Mouse (Mus musculus) midbrain, embryonic 14.5 days (tissue): ENCODE data around the gene Slc2a6. TPM values are rescaled to one million over a fixed set of nuclear protein-coding genes. Genes with fewer than 3 reads are reported as not detected.
A peak's percentile ranks its signal among the peaks of the same experiment; 100 is the strongest.

ENCODE experiments used
- ATAC-seq: fragments of 200-750 bp; cut with Nextera tagmentation; 2 replicates; pipeline ENCODE4 v1.8.0; 2017; ENCODE audit warnings: moderate number of reproducible peaks, moderate library complexity; ENCODE audit not compliant: low FRiP score, low TSS enrichment
- DNase-seq: peaks from one replicate; pipeline ENCODE4 v3.0.0-alpha.2; 2015
- H3K27ac ChIP-seq: fragments of 300-500 bp; sonication (generic); replicated peaks from 2 replicates; pipeline ENCODE4 v1.5.1; 2014; ENCODE audit warnings: mild to moderate bottlenecking, low read depth, low read length, moderate library complexity
- H3K27me3 ChIP-seq: fragments of 300-500 bp; sonication (generic); 2 replicates; pipeline ENCODE4 v1.6.1; 2014; ENCODE audit warnings: low read length, control low read depth, mixed read lengths; ENCODE audit not compliant: control insufficient read depth, insufficient read depth
- H3K36me3 ChIP-seq: fragments of 300-500 bp; sonication (generic); 2 replicates; pipeline ENCODE4 v1.6.1; 2014; ENCODE audit warnings: low read length, control low read depth; ENCODE audit not compliant: control insufficient read depth, insufficient read depth
- H3K4me1 ChIP-seq: fragments of 300-500 bp; sonication (generic); 2 replicates; pipeline ENCODE4 v1.6.1; 2014; ENCODE audit warnings: mild to moderate bottlenecking, antibody characterized with exemption, low read length, control low read depth; ENCODE audit not compliant: control insufficient read depth, insufficient read depth
- H3K4me2 ChIP-seq: fragments of 300-500 bp; sonication (generic); 2 replicates; pipeline ENCODE4 v1.6.1; 2014; ENCODE audit warnings: mild to moderate bottlenecking, low read length, moderate library complexity
- H3K4me3 ChIP-seq: fragments of 300-500 bp; sonication (generic); replicated peaks from 2 replicates; pipeline ENCODE4 v1.5.1; 2014; ENCODE audit warnings: low read depth, low read length
- H3K9ac ChIP-seq: fragments of 300-500 bp; sonication (generic); replicated peaks from 2 replicates; pipeline ENCODE4 v1.6.1; 2014; ENCODE audit warnings: mild to moderate bottlenecking, low read length, moderate library complexity
- H3K9me3 ChIP-seq: fragments of 300-500 bp; sonication (generic); 2 replicates; pipeline ENCODE4 v1.6.1; 2016; ENCODE audit warnings: low read length, control low read depth, mixed read lengths; ENCODE audit not compliant: control insufficient read depth
- WGBS: fragments of 180-500 bp; shearing (Covaris S2); extraction: QIAGEN DNeasy Blood & Tissue Kit; methylation state at CpG from one replicate; pipeline ENCODE4 v1.1.7; 2014; 5-methylcytosine and 5-hydroxymethylcytosine counted together
- polyA plus RNA-seq: library from polyadenylated mRNA; unstranded; fragments of >200 nt; fragmentation: Nextera tagmentation; extraction: Ambion mirVana; gene quantifications from 2 replicates; pipeline ENCODE4 v1.2.1, GENCODE M21; 2014

Gene Slc2a6
- polyA plus RNA-seq, result 4.3 and 4.9 TPM in 2 replicates

DNA sequence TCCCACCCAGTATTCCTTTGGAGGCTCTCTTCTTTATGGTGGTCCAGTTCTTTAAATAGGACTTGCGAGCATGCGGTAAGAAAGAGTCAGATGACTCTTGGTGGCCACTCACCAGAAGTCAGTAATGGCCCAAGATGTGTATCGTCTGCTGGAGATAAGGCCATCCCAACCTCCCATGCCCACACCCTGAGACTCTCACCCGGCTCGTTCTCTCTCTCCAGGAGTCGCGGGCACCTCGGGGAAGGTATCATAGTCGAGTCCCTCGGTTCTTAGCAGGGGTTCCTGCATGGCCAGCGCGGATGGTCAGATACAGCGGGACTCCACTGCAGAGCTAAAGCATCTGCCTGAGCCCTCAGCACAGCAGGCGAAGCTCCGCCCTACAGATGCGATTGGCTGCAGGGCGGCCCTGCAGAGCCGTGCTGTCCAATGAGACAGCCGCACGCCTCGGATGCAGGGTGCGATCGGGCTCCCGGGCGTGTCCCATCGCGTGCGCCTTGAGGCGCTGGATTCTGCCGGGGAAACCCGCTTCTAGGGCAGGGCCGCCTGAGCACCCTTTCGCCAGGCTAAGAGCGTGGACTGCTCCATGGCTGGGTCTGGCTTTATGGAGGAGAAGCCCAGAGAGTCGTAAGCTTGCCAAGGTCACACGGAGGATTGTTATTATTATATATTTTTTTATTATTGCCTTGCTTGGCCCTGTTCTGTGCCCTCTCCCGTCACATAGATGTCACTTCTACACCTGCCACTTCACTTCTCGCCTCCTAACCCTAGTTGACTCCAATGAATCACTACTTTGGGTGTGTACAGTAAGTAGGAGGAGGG, at the start of gene Slc2a6:
Gene Slc2a6 (minus strand): TSS at position 381 of the 819 bp plus-strand sequence.
- H3K9ac ChIP-seq, result peak within 1 kb of the TSS; percentile 57
- H3K27me3 ChIP-seq, result no peaks in the 10 kb centered on the region; the same call in 1 of the 2 replicates
- H3K4me2 ChIP-seq, result peak within 1 kb of the TSS; percentile 74
- 2% methylated on average over 38 of the region's 38 CpGs for WGBS
- DNase-seq (peak; percentile 95), ATAC-seq (peak; percentile 98)
- H3K4me3 ChIP-seq, result peak within 1 kb of the TSS; percentile 38
- no peaks in the 10 kb centered on the region for H3K9me3 ChIP-seq
- H3K36me3 ChIP-seq, result no peaks in the 10 kb centered on the region
- H3K4me1 ChIP-seq, result peaks cover 9% of the 10 kb centered on the region; the same call in 1 of the 2 replicates
- H3K27ac ChIP-seq, result peak within 1 kb of the TSS; percentile 60

DNA sequence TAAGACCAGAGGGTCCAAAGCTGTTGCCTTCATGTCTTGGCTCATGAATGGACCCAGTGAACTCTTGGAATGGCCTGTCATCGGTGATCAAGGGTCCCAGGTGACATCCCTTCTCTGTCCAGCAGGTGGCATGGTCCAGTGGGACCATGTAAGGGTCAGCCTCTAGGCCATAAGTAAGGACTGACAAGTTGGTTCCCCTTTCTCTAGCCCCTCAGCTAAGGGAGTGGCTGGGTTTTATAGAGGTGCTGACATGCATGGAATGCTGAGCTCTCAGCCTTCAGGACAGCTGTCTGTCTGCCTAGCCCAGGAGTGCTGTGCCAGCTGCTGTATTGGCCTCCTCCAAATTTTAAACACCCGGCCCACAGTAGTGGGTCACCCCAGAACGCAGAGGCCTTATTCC, 47.7 kb upstream of the Slc2a6 start:
- H3K4me2 ChIP-seq, result no peak overlapping the region
- H3K4me1 ChIP-seq, result peaks cover 23% of the 10 kb centered on the region
- H3K4me3 ChIP-seq, result no peak overlapping the region
- no peak overlapping the region for H3K9ac ChIP-seq
- H3K27ac ChIP-seq, result no peak overlapping the region
- peak; percentile 49 for DNase-seq
- no peaks in the 10 kb centered on the region for H3K27me3 ChIP-seq
- WGBS, result 76% methylated on average over 3 of the region's 3 CpGs
- no peak for ATAC-seq
- no peaks in the 10 kb centered on the region for H3K36me3 ChIP-seq
- H3K9me3 ChIP-seq, result no peaks in the 10 kb centered on the region

DNA sequence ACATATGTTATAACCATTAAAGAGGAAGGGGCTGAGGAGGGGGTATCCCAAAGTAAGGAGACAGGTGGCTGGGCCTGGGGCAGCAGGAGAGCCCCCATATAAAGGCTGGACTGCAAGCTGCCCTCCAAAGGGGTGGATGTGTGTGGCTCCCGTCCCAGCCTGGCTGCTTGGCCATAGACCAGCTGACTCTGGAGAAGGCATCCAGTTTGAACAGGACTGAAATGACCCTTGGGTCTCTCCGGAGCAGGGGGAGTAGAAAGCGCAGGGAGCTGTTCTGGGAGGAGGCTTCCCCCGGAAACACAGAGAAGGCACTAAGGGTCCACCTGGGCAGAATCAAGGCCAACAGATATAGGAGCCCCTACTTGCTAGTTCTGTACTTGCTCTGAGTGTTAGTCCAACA, 47.0 kb upstream of the Slc2a6 start:
- H3K27me3 ChIP-seq, result no peaks in the 10 kb centered on the region
- no peak overlapping the region for H3K9ac ChIP-seq
- H3K36me3 ChIP-seq, result no peaks in the 10 kb centered on the region
- ATAC-seq (no peak), DNase-seq (no peak)
- no peak overlapping the region for H3K4me2 ChIP-seq
- WGBS, result 89% methylated on average over 4 of the region's 4 CpGs
- H3K4me3 ChIP-seq, result no peak overlapping the region
- no peak overlapping the region for H3K27ac ChIP-seq
- H3K9me3 ChIP-seq, result no peaks in the 10 kb centered on the region
- H3K4me1 ChIP-seq, result peaks cover 18% of the 10 kb centered on the region

DNA sequence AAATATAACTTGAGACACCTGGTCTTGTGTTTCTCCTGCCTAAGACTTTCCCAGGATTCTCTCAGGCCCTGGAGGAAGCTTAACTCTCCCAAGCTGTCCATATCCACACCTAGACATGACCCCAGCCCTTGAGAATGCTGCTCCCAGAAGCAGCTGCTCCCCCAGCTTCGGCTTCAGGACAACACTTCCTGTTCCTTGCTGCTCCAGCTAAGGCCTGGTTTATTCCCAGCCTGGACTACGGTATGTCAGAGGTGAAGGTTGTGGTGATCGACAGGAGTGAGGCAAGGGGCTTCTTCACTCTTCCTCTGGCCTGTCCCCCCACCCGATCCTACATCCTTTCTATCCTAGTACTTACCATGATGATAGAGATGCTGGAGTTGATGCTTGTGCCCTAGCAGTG, 45.6 kb upstream of the Slc2a6 start:
- no peaks in the 10 kb centered on the region for H3K9me3 ChIP-seq
- no peak for ATAC-seq
- H3K9ac ChIP-seq, result no peak overlapping the region
- 82% methylated on average over 4 of the region's 4 CpGs for WGBS
- peaks cover 4% of the 10 kb centered on the region; the same call in 1 of the 2 replicates for H3K4me1 ChIP-seq
- no peak overlapping the region for H3K4me2 ChIP-seq
- H3K27me3 ChIP-seq, result no peaks in the 10 kb centered on the region
- H3K4me3 ChIP-seq, result no peak overlapping the region
- no peak overlapping the region for H3K27ac ChIP-seq
- no peak for DNase-seq
- H3K36me3 ChIP-seq, result no peaks in the 10 kb centered on the region

DNA sequence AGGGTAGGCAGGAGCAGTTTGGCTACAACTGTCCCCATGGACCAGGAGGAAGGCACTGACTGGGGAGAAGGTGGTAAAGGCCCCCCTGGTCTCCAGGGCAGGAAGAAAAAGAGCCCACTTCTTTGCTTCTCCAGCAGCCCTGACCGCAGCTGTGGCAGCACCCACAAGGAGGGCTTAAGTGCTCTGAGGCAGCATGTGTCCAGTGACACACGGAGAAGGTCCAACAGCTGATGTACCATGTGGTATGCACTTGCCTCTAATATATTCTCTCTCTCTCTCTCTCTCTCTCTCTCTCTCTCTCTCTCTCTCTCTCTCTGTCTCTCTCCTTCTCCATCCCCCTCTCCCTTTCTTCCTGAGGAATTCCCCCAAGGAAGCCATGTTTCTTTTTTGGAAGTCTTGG, 44.2 kb upstream of the Slc2a6 start, which contains the start of gene Mymk:
Gene Mymk (minus strand): TSS at position 202 of the 400 bp plus-strand sequence.
- DNase-seq, result no peak
- H3K4me1 ChIP-seq, result no peaks in the 10 kb centered on the region
- no peak for ATAC-seq
- whole genome bisulfite sequencing, result 83% methylated on average over 2 of the region's 2 CpGs
- H3K27ac ChIP-seq, result no peak within 1 kb of the TSS
- no peak within 1 kb of the TSS for H3K9ac ChIP-seq
- no peaks in the 10 kb centered on the region for H3K27me3 ChIP-seq
- H3K9me3 ChIP-seq, result no peaks in the 10 kb centered on the region
- H3K36me3 ChIP-seq, result no peaks in the 10 kb centered on the region
- no peak within 1 kb of the TSS for H3K4me2 ChIP-seq
- H3K4me3 ChIP-seq, result no peak within 1 kb of the TSS

DNA sequence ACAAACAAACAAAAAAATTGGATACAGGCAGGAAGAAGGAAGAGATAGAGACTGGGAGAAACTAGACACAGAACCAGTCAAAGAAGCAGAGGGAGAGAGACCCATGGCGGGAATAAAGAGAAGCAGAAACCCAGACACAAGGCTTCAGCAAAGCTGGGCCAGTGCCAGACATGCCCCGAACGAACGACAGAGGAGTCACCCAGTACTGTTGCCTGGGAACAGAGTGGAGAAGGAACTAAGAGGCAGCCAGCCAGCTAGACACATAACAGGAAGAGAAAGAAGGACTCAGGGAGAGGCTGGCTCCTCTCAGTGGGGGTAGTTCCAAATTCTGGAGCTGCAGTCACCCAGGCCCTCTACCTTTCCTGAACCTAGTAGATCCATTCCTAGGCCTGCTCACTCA, 43.3 kb upstream of the Slc2a6 start:
- no peak for ATAC-seq
- H3K4me2 ChIP-seq, result no peak overlapping the region
- H3K27me3 ChIP-seq, result no peaks in the 10 kb centered on the region
- peak; percentile 78 for DNase-seq
- H3K9me3 ChIP-seq, result no peaks in the 10 kb centered on the region
- no peak overlapping the region for H3K27ac ChIP-seq
- no peaks in the 10 kb centered on the region for H3K4me1 ChIP-seq
- no peaks in the 10 kb centered on the region for H3K36me3 ChIP-seq
- no peak overlapping the region for H3K9ac ChIP-seq
- WGBS, result 50% methylated on average over 4 of the region's 4 CpGs
- no peak overlapping the region for H3K4me3 ChIP-seq

DNA sequence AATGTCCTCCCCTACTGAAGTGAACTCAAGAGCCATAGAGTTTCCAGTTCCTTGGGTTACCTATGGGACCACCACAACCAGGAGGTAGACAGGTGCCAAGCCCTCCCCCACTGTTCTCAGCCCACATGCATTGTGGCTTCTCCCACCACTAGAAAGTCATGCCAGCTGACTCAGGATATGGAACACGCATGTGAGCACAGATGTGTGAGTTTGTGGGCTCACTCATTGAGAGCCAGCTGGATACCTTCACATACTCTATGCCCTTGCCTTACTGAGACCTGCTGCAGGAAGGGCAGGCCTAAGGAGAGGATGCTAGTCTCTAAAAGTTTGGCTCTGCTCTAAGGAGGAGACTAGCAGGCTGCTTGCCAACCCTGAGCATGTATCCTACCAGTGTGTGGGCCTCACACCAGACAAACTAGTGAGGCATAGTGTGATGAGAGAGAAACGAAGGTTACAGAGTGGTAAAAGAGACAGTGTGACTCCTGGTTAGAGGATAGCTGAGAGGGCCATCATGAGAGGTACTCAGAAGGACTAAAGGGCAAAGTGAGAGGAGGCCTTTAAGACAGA, 42.5 kb upstream of the Slc2a6 start:
- no peak for DNase-seq
- ATAC-seq, result no peak

DNA sequence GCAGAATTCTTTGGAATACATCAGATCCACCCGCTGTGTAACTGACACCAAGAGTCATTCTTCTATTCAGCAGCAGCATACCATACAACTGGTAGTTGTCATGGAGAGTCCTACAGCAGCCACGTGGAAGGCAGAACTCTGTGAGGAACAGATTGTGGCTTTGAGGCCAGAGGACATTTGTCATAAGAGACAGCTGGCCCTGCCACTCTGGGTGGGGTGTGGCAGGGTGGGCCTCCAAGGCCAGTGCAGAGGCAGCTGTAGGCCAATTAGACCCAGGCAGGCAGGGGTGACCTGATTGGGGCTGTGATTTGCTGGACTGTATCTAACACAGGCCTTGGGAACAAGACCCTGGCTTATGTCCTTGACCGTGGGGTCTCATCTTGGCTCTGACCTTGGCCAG, 41.8 kb upstream of the Slc2a6 start:
- no peak for ATAC-seq
- DNase-seq, result no peak
- Histone ChIP-seq H3K9ac (no peak overlapping the region), H3K4me2 (no peak overlapping the region), H3K27ac (no peak overlapping the region), H3K4me1 (no peaks in the 10 kb centered on the region), H3K9me3 (no peaks in the 10 kb centered on the region), H3K36me3 (no peaks in the 10 kb centered on the region), H3K4me3 (no peak overlapping the region), H3K27me3 (no peaks in the 10 kb centered on the region)
- WGBS, result 47% methylated on average over 3 of the region's 3 CpGs

More for the DNA sequence above, 42.5 kb upstream of the Slc2a6 start:
- no peaks in the 10 kb centered on the region for H3K36me3 ChIP-seq
- H3K4me1 ChIP-seq, result no peaks in the 10 kb centered on the region
- no peak overlapping the region for H3K4me2 ChIP-seq
- no peaks in the 10 kb centered on the region for H3K9me3 ChIP-seq
- no peak overlapping the region for H3K9ac ChIP-seq
- WGBS, result 83% methylated on average over 2 of the region's 2 CpGs
- H3K27me3 ChIP-seq, result no peaks in the 10 kb centered on the region
- no peak overlapping the region for H3K4me3 ChIP-seq
- no peak overlapping the region for H3K27ac ChIP-seq

DNA sequence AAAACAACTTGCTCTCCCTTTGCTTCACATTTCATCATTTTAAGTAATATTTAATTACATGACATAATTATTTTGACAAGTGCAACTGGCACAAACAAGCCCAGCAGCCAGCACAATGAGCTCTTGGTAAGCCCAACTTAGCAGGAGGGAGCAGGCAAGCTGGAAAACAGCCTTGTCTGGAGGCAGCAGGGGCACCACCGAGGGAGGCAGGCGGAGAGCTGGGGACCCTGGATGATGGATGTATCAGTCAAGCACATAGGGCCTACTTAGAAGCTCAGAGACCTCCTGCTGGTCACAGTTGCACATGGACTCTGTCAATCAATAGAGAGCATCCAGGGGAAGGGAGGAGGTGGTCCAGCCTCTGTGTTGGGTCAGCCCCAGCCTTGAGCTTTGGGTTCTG, 40.2 kb upstream of the Slc2a6 start:
- H3K4me2 ChIP-seq, result no peak overlapping the region
- H3K27me3 ChIP-seq, result no peaks in the 10 kb centered on the region
- WGBS, result 31% methylated on average over 2 of the region's 2 CpGs
- H3K9me3 ChIP-seq, result no peaks in the 10 kb centered on the region
- no peak overlapping the region for H3K9ac ChIP-seq
- H3K4me3 ChIP-seq, result no peak overlapping the region
- ATAC-seq (no peak), DNase-seq (no peak)
- no peaks in the 10 kb centered on the region for H3K4me1 ChIP-seq
- H3K27ac ChIP-seq, result no peak overlapping the region
- H3K36me3 ChIP-seq, result no peaks in the 10 kb centered on the region
